Mouse (Mus musculus) yolk sac, embryonic 10.5 days (tissue): ENCODE data around the gene Uspl1.

Experiments used
- DNase-seq: peaks from one replicate; pipeline ENCODE4 v3.0.0-alpha.2; 2017; ENCODE audit warnings: low spot score

Gene Uspl1

DNA sequence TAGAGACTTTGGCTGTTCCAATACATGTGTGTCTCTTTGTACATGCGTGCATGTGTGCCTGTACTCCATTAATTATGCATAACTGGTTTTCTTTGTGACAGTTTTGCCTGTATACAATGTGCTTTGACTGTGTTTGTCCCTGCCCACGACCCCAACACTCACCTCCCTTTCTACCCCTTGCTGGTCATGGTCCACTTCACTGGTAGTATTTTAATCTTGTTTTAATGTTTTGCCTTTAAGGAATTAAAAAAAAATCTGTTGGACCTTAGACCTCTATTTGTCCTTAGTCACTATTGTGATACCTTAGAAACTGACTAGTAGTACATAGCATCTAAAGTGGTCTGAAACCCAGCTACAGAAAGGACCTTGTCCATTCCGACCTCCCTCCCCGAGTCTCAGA lies 26.9 kb downstream of the Uspl1 start:
- no peak for DNase-seq

DNA sequence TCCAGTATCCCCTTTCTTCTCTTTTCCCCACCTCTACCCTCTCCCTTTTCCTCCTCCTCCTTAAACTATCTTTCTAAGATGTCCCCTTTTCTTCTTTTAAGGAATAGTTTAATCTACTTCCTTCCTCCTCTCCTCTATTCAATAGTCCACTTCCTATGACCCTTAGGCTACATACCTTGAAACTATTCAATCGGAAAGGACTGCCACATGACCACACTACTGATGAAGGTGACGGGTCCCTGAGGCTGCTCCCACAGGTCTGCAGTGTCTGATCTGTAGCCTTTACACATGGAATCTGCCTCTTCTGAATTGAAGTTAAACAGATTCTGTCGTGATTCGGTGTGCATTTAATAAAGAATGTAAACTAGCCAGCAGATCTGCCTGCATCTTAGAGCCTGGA lies 28.7 kb downstream of the Uspl1 start:
- no peak for DNase-seq

DNA sequence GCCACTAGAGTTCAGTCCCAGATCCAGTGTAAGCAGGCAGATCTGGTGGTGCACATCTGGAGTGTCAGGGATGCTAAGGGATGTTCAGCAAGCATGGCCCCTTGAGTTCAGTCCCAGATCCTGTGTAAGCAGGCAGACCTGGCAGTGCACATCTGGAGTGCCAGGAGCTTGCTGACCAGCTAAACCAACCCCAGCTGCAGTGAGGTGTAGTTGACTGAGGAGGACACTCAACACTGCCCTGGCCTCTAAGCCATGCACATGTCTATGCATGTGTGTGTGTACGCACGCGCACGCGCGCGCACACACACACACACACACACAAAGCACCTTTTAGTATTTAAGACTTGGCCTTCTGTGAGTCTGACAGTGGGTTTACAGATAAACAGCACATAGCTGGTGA lies 31.4 kb downstream of the Uspl1 start:
- DNase-seq = no peak

DNA sequence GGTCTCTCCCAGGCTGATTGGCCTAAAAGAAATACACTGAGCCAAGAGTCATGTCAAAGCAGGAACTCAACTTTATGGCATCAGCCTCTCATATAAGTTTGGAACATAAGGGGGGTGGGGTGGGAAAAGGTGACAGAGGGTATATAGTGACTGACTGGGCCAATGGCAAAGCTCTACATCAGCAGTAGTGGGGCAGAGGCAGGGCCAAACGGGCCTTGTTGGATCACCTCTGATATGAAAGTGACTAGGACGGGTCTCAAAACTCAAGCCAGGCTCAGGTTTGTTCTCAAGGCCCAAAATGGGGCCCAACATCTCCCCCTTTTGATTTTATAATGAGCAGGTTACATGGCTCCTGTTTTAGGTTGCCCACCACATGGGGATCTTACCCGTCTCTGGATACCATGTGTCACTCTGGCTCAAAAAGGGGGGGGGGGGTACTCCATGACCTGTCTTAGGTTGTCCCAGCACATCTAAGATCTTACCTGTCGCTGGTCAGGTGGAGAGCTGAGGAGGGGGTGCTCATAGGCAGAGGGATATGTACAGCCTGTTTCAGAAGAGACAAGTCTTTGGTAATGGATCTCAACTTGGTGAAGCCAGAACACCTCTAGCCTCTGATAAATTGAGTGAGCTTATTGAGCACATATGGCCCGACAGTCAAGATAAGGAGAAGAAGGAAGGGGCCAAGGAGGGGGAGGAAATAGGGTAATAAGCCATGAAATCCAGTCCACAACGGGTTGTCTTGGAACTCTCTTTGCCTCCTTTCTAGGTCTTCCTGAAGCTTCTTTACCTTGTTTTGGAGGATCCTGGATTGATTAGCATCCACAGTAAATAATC lies 33.6 kb downstream of the Uspl1 start:
- DNase-seq = no peak

DNA sequence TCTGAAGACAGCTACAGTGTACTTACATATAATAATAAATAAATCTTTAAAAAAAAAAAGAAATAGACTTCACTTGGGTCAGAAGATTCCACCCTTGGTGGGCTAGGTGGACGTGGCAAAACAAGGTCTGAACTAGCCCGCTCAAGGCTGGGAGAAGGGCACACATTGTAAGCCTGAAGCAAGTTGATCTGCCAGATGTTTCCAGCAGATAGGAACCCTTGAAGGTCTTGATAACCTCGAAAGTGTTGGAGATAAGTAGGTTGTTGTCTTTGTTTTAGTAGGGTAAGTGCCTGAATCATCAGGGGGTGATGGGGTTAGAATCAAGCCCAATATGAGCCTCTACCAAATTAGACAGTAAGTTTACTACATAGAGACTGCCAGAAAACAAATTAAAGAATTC lies 35.3 kb downstream of the Uspl1 start:
- no peak for DNase-seq

DNA sequence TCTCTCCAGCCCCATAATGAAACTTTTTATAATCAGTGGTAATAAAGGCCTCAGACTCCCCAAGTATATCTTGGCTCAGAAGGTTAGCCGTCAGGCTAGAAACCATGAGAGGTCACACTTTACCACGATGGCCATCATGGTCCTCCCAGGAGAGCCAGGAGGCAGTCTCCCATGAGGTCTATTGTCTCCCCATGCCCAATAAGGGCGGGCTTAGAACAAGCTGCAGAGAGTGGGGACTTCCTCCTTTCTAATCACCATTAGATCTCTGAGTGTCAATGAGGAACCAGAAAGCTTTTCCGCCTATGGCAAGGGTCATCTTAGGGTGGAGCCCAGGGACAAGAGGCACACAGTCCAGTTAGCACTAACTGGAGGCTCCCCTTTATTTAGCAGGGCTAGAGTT lies 37.2 kb downstream of the Uspl1 start:
- DNase-seq = no peak

DNA sequence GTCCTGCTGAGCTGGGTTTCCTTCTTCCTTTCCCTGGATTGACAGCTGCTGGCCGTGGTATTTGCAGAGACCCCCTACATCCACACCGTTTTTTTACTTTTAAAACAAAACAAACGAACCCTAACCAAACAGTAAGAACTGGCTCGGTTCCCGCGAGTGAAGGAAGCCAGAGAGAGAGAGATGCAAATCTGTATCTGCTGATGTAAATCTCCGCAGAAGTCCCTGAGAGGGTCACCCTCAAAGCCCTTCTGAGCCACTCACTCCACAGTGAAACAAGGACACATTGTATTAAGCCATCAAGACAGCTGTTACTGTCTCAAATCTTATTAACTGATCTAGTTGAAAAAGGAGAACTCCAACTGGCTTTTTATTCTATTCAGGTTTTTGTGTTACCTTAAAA lies 40.5 kb downstream of the Uspl1 start:
- DNase-seq = no peak

DNA sequence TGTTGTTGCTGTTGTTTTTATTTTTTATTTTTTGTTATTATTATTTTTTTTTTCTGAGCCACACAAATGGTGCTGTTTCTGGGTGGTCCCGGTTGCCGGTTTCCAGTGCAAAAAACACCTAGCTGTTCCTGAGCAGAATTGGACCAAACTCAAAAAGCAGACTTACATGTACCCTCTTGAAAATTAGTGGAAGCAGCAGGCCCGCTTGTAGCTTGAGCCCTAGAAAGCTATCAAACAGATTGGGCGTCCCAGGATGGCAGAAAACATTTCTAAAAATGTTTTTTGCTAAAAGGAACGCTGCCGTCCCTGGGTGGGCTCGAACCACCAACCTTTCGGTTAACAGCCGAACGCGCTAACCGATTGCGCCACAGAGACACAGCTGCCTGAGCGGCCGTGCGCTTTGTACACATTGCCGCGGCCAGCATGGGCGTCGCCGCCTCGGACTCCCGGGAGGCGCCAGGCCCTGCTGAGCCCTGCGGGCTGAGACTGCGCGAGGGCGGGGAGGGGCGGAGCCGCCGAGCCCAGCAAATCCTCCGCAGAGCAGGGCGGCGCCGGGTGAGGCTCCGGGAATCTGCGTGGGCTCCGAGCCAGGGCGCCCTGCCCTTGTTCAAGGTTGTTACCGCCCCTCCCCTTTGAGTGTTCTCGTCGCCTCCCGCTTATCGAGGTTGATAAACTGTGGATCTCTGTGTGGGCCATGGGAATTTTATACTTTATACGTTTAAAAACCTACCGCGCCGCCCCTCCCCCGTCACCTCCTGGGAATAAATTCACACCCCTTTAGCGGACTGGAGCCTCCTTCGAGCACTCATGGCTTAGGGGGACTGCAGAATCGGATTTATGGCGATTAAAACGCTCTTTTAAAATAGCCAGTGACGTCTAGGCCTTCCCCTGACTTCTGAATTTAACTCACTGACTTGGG lies 44.8 kb downstream of the Uspl1 start:
- peak; percentile 97 for DNase-seq

DNA sequence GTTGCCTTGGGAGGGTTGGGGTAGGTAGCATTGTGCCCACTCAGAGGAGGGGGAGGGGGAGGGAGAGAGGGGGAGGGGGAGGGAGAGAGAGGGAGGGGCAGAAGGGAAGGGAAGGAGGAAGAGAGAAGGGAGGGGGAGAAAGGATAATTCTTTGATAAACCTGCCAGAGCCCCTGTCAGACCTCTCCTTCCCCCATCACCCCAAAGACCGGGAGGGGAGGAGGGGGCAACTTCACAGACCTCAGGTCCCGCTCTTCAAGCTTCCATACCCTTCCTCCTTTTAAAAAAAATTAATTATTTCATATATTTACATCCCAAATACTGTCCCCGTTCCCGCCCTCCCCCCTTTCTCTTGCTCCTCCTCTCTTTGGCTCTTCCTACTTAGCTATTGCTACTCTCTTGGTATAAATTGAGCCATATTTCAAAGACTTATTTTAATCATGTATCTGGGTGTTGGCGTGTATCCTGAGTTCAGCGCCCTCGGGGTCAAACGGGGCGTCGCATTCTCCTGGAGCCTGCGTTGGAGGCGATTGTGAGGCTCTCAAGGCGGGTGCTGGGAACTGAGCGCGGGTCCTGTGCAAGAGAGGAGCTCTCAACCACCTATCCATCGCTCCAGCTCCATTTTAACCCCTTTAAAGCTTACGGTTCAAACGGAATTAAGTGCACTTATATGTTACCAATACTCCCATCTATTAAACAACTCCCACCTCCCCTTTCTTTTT lies 45.6 kb downstream of the Uspl1 start:
- no peak for DNase-seq

DNA sequence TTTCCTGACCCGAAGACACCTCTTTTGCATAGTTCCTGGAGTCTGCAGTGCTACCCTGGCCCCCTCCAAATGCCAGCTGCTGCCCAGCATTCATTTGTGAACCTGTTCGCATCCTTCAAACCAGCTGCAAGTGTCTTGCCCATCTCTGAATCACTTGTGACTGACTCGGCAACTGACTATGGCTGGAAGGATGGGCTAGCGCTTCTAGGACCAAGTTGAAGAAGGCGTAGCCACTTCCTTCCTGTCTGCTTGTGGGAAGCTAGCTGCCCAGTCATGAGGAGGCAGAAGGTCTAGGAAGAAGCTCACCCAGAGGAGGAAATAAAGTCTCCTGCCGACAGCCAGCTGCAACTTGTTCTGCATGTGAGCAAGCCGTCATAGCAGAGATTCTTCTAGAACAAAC lies 50.9 kb downstream of the Uspl1 start:
- no peak for DNase-seq

DNA sequence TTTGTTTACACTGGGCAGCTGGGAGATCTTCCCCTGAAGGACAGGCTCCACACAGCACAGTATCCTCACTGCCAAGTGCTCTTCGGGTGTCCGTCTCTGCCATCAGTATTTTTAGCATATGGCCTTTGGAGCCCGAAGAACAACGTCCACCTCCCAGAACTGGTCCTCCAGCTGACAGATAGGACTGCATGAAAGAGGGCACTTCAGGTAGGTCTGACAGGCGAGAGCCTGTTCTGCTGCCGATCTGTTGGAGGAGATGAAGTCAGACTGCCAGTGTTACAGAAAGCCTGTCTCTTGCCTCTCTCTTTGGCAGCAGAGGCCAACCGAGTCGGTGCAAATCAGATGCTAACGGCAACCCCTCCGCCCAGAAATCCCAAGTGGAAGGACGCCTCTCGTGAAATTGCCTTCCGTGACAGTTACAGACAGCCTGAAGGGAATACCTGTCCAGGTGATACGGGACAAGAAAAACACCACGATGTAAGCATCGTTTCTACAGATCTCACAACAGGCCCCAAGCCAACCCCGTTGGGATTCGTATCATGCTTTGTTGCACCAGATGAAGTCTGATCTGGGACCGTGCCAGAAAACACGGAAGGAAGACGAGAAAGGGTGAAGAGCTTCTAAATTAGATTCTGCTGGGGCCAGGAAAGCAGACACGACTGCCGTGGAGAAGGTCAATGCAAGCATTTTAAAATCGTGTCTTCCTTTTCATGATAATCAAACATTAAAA lies 53.2 kb downstream of the Uspl1 start:
- DNase-seq = no peak

DNA sequence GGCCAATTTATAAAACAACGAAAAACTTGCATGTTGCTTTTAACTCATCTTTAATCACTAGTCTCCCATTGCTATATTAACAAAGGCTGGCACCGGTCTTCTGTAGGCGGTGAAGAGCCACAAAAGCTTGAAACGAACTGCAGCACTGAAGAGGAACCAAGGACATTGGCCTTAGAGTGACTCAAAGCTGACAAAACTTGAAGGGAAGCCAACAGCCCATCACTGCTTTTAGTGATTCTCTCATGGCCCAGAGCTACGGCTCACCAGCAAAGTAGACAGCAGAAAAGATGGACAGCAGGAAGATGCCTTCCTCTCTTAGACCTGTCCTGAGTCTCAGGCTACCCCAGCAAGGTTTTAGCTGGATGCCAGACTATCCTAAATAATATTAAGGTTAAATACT lies 58.3 kb downstream of the Uspl1 start:
- no peak for DNase-seq

DNA sequence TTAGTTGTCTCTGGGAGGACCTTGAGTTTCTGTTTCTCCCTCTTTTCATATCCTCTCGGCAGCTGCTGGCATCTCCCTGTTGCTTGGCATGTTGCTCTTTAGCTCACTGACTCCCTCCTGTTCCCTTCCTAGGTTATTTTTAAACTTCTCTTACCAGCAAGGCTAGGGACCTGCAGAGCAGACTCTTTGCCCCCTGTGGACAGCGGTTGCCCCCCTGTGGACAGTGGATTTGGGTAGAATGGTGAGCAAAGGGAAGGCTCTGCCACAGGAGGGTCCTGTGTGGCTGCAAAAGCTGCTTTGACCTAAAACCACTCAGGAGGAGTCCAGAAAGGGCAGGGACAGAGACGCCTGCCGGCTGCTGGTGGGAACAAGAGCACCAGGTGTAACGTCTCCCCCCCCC lies 58.9 kb downstream of the Uspl1 start:
- no peak for DNase-seq

DNA sequence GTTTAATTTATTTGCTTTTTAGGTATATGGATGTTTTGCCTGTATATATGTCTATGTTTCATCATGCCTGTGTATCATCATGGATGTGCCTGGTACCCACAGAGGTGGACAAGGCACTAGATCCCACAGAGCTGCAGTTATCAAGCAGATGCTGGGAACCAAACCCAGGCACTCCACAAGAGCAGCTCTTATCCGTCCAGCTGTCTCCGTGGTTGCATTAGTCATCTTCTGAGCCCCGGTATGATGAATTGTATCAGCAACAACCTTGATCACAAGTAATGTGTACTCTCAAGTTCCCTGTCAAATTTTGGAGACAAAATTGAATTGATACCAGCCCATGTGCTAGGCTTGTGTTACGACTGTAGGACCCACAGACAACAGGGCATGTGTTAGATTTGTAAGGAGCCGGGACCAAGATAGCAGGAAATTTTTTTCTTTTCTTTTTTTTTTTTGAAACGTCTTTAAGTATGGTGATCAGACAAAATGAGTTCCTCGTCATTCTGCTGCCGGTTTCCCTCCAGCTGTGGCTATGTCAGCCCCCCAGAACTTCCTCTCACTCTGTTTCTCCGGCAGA lies 61.3 kb downstream of the Uspl1 start:
- DNase-seq = no peak

DNA sequence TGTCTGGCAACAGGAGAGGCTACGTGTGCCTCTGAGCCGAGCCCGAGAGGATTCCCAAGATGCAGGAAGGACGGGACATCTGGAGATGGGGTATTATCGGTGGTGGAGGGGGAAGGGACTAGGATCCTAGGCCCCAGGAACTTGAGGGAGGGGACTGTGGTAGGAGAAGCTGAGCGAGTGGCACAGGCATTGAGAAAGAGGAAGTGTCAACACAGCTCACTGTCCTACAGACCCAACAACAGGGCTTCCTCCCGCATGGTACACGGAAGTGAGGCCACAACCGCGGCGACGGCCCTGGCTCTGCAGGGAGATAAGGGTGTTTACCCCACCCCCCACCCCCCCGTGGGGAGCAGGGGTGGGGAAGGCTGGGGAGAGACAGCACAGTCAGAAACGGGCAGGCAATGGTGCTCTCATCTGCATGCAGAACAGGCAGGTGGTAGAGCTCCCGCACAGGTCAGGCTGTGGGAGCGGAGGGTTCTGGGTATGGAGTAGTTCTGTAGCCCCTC lies 61.9 kb downstream of the Uspl1 start:
- peak; percentile 69 for DNase-seq

DNA sequence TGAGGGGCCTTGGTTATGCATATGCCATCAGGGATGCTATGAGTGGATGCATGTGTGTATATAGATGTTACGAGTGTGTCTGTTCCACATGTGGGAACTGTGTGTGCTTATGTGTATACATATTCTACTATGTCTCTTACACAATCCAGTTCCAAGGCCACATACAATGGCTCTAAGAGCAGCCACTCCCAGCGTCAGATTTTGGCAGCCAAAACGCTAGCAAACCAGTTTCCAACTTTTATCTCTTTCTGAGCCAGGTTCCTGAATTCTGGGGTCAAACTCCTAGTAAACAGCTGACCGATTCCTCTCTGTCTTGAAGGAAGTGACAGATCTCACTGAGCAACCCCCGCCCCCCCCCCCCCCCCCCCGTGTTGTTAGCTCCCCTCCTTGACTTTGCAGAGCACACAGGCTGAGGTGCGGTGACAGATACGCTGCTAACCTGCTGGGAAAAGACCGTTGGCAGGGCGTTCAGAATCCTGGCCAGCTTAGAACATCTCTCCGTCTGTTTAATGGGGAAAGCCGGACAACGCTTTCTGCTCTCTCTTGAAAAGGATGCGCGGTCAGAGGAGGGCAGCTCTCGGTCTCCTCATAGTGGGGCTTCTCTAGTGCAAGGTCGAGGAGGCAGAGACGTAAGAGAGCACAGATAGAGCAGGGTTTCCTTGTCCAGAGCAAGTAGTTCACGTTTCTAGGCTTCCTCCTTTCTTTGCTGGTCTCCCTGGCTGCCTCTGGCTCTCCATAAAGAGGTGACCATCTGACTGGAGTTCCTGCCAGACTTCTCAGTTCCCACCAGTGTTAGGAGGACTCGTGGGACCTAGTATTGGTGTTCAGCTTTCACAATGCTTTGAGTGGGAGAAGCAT lies 63.1 kb downstream of the Uspl1 start:
- DNase-seq = peak; percentile 26

DNA sequence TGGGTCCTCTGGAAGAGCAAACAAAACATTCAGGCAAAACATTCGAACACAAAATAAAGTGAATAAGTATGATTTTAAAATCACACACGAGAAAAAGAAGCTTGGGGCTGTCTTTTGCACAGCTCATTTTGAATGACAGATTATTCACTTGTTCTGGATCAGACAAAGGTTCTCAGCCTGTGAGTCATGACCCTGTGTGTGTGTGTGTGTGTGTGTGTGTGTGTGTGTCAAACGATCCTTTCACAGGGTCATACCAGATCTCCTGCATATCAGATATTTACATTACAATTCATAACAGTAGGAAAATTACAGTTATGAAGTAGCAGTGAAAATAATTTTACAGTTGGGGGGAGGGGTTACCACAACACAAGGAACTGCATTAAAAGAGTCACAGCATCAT lies 68.2 kb downstream of the Uspl1 start:
- DNase-seq = no peak

DNA sequence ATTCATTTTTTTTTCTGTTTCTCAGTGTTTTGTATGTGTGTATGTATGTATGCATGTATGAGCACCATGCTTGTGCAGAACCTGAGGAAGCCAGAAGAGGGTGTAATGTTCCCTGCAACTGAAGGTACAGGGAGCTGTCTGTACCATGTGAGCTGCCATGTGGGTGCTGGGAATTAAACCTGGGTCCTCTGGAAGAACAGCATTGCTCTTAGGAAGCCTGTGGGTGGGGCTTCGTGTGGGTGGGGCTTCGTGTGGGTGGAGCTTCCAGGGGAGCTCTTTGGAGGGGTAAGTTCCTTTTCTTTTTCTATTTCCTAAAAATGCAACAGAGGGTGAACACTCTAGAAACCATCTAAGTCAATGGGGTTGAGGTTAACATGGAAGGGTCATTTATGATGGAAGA lies 69.3 kb downstream of the Uspl1 start:
- no peak for DNase-seq

DNA sequence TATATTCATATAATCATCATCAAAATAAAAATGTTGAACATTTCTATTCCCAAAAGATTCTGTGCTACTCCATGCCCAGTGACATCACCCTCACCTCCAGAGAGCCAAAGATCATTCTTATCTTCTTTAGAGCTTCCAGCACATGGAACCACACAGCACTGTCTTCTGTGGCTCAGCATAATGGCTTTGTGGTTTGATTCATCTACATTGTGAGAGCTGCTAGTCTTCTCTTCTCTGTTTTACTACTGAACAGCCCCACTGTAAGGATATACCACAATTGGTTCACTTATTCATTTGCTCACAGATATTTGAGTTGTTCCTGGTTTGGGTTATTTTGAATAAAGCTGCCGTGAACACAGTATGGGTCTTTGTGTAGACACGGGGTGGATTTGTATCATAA lies 71.4 kb downstream of the Uspl1 start:
- no peak for DNase-seq

DNA sequence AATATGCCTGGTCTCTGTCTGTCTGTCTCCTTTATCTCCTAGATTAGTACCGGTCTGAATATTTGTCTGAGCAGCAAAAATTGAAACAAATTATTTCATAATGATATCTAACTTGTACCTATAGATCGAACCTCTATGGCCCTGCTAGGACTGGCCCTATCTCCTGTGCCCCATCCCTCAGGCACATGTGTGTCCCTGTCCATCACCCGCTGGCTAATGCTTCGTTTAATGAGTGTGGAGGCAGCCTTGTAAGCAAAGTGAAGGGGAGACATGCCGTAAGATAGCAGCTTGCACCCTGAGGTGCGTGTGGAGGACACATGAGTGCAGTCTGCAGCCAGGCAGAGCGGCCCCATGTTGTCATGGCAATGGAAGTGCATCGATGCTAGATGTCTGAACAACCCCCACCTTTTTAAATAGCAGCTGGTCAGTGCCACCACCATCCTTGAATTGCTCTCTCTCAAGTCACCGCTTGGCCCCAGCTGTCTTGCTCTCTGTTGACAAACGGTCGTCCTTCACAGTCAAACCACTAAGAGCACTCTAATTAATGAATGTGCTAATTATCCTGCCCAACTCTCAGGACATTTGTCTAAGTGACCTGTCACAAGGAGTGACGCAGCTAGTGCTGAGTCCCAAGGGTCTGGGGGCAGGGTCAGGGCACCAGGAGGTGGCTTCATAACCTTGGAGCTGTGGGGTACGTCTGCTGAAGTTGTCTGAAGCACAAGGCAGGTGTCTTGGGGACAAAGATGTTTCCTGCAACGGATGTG lies 73.5 kb downstream of the Uspl1 start:
- no peak for DNase-seq
